Mouse (Mus musculus) adrenal gland, adult 2 months (tissue): Measurements from ENCODE around the gene Nipbl. TPM values are rescaled to one million over a fixed set of nuclear protein-coding genes. Genes with fewer than 3 reads are reported as not detected.

Experiments used
- DNase-seq: peaks from one replicate; pipeline ENCODE4 v3.0.0; 2021
- polyA plus RNA-seq: library from polyadenylated mRNA; depleted of rRNA; stranded (reverse); fragments of >200 nt; gene quantifications from 2 replicates; pipeline ENCODE4 v1.2.3, GENCODE M21; 2012
- total RNA-seq, 2 experiments: library from RNA; stranded (reverse); gene quantifications; 2 replicates each; pipeline ENCODE4 v1.2.3; 2021

Gene Nipbl
- total and polyA plus RNA-seq, 3 experiments, result 1.9 to 50.4 (median 35.8) TPM

DNA sequence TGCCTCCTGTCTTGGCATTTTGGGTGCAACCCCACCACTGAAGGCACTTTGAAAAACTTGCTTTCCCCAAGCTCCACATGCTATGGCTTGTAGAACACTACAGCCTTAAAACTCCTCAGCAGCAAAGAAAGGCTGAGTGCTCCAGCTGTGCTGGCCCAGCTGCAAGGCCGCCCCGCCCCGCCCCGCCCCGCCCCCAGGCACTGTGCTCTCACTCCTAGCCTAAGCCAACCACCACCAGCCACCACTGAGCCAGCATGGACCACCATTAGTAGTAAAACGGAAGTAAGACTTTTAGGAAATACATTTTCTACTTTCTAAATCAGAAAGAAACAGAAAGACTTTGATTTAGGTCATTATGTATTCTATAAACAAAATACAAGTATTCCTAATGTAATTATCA is 23.4 kb downstream of the Nipbl start:
- no peak for DNase-seq

DNA sequence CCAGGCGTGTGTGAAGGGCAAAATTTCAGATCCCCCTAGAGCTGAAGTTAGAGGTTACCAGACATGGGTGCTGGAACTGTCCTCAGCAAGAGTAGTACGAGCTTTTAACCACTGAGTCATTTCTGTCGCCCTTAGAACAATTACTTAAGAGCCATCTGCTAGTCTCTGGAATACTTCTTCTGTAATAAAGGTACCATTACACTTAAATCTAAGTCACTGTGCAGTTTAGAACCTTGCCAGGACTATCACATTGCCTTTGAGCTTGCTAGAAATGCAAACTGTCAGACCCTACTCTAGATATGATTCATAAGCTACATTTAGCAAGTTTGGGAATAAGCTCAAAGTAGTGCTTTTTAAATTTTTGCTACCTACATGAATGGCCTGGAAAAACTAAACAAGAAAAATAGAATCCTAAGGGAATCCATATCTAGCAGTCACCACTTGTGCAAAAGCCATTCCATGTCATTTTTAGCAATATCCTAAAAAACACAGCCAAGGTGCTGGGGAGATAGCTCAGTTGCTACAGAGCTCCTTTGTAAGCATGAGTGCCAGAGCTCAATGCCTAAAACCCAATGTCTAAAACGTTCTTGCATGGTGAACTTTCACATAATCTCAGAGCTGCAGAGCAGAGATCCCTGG is 27.6 kb downstream of the Nipbl start:
- no peak for DNase-seq

DNA sequence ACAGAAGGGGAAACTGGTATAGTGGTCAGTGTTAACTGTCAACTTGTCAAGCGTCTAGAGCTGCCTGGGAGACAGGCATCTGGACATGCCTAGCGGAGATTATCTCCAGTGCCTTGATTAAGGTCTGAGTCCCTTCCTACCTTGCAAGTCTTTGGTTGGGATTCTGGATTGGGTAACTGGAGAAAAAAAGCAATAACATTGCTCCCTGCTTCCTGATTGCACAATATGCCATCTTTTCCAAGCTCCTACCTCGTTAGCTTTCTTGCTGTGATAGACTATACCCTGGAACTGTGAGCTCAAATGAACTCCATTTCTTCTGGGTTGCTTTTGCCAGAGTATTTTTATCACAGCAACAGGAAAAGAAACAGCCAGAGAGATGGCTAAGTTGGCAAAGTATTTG is 30.9 kb downstream of the Nipbl start:
- no peak for DNase-seq

DNA sequence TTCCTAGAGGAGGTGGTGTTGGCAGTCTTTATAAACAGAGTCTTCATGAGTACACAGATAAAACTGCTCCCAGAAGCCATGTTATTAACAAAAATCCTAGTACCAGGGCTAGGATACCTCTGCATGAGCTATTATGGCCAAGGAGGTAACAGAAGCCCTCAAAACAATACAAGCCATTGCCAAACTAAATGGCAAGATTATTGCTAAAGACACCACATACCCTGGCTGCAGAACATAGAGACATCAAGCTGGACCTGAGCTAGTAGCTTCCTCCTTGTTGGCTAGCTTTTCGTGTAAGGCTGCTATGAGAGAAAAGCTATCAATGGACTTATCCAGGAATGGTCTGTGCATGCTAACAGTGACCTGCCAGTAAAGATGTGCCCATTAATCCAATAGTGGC is 32.4 kb downstream of the Nipbl start:
- no peak for DNase-seq

DNA sequence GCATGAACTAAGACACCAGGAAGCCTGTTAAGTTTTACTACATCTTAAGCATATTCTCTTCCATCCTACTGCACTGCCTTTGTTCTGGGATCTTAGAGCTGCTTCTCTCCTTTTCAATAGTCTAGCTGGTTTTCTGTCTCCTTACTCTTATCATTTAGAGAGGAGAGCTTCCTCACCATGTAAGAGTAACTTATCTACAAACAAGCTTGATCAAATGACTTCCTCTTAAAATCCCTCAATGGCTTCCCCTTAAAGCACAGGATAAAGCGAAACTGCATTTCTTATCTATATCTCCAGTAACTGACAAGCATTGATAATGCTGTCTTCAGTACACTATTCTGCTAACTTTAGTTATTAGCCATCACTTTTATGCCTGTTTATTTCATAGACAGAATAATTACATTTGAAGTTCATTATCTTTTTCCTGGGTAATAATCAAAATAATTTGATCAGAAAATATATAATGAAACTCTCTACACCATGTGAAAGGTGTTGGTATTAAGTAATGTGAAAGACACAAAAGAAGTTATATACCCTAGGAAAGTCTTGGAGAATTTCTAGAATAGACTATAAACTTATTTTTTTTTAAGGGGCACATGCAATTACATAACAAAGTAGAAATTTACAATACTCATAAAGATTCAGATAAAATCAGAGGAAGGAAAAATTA is 33.0 kb downstream of the Nipbl start:
- no peak for DNase-seq

DNA sequence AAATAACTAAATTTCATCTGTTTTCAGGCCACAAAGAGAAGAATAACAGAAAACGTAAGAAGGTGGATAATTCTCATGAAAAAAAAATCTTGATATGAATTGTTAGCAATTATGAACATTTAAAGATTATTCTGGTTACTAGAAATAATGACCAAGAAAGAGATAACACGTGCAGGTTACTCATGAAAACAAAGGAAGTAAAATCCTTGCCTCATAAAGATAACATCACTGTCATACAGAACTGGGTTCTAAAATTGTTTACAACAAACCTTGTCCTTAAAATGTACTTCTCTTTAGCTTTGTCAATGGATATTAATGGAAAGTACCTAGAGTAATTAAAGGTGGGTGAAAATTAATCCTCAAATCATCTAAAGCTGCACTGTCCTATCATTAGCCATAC is 37.2 kb downstream of the Nipbl start:
- no peak for DNase-seq

DNA sequence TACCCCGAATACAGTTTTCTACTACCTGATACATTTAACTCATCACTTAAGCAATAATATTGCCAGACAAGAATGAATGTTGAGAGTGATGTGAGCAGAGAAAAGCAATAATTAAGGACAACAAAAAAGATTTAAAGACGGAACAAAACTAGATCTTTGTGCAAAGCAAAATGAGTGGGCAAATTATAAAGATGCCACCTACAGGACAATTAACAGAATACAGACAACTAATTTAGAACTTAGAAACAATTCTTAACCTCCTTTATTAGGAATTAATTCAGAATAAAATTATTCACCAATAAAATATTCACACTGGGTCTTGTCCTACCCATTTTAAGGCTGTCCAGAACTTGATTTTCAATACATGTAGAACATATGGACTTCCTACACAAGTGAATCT is 38.0 kb downstream of the Nipbl start:
- no peak for DNase-seq

DNA sequence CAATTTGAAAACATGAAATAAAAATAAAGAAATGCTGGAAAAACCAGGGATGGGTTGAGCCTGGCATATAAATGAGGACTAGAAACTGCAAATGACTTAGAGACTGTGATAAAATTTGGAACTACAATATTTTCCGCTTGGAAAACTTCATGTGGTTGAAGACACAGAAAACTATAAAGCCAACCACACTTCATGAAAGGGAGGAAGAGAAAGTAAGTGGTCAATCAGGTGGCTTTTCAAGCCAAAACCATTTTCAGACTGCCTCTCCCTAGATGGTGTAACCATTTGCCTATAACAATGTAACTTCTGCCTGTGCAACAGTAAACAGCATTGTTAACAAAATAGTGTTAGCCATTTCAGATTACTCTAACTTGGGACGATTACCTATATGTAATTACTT is 41.7 kb downstream of the Nipbl start:
- no peak for DNase-seq

DNA sequence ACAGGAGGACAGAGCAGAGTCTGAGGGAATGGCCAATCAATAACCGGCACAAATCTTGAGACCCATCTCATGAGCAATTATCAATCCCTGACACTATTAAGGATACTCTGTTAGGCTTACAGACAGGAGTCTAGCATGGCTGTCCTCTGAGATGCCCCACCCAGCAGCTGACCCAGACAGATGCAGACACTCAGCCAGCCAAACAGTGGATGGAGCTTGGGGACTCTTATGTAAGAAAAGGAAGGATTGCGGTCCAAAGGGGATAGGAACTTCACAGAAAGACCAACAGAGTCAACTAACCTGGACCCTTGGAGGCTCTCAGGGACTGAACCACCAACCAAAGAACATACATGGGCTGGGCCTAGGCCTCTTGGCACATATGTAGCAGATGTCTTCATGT is 42.7 kb downstream of the Nipbl start:
- no peak for DNase-seq

DNA sequence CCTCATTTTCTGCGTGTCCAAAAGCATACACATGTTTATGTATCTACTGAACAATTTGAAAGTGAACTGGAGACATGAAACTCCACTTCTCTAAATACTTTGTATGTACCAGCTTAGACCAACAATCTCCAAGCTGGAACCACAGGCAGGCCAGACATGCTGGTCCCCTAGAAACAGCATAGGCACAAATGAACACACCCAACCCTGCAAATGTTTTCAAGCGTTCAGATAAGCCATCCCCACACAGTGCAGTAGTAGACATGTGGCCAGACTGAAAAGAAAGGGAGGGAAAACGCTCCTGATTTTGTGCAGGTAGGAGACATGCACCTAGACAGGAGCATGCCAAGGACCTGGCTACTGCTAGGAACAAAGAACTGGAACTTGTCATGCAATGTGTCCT is 52.5 kb downstream of the Nipbl start:
- no peak for DNase-seq

DNA sequence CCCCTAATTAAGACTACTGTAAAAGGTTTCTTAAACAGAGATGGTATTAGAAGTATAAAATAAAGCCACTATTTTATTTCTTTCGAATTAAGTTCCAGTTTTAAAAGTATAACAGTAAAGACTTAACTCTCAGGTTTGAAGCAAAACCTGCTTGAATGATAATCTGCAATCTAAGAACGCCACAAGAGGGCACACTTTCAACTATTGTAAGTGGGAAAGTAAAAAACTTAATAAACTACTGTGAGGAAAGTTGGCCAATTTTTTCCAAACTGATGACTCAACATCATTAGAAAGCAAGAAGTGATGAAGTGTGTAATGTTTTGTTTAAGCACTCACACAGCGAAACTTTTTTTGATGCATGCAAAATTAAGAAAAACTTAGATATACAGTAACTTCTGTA is 62.0 kb downstream of the Nipbl start:
- DNase-seq, result peak; percentile 37

DNA sequence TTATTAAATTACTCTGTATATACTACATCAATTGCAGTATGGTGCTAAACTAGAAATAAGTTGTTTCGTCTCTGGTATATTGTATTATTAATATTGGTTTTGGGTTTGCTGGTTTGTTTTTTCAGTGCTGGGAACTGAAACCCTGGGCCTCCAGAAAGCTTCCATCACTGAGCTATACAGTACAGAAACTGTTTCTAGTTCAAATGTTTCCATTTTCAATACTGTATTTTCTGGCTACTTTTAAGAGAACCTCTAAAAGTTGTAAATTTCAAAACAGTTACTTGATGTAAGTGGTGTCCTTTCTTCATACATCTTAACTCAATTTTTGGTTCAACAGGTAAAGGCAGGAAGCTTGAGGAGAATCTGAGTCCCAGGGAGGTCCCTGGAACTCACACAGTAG is 68.6 kb downstream of the Nipbl start:
- no peak for DNase-seq

DNA sequence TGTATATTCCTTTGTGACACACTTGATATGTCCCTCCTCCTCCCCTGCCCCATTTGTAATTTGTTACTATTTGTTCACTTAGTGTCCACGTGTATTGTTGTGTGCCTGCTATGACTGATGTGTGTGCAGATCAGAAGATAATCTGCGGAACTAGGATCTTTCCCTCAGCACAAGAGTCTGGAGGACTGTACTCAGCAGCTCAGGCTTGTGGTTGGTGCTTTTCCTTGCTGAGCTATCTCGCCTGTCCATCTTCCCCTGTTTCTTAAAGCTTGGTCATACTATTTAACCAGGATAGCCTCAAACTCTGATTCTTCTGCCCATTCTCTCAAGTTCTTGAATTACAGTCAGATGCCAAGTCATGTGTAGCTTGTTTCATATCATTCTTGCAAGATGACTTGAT is 69.5 kb downstream of the Nipbl start:
- DNase-seq, result no peak

DNA sequence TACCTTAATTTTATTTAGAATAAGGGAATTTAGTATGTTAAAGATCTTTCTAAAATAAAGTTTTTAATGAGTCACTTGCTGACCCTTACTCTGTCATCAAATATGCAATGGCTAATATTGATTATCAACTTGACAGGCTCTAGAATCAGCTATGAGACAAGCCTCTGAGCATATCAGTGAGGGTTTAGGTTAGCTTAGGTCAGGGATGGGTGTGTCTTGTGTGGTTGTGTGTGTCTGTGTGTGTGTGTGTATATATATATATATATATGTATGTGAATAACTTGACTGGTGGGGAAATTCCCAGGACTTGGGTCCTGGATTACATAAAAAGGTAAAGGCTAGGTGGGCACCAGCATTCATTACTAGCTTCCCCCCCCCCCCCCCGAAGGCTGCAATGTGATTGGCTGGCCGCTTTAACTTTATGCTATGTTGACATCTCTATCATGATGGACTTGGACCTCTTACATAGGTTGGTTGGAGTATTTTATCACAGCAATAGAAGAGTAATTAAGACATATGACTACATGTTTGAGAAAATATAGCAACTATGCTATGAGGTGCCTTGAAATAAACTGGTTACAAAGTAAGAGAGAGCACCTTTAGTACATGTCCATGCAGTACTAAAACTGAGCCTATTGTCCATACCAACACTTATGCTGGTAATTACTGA is 97.0 kb downstream of the Nipbl start:
- no peak for DNase-seq

DNA sequence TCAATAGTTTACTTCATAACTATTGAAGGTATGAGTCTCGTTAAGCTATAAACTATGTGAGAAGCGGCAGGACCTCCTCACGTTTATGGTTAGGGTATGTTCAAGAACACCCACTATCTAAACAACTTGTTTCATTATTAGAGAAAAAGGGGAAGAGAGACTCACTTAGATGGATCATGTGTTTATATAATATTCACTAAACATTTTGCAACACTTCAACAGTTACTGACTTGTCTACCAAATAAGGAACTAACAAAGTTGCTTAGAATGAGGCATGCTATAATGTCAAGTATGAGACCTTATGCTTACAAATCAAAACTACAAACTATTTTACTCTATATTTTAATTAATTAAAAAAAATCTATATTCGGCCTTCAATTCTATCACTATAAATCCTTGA is 103.7 kb downstream of the Nipbl start:
- no peak for DNase-seq

DNA sequence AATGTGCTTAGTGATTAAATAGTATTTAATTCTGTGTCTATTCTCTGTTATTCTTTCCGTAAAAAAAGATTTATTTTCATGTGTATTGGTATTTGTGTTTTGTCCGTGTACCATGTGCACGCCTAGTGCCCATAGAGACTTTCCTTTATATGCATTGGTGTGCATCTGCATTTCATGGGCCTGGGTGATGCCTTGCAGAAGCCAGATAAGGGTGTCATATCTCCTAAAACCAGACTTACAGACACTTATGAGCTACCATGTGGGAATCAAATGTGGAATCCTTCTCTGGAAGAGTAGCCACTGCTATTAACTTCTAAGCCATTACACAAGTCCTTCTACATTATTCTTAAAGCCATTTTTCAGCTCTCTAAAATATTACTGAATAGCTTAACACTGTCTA is 112.7 kb downstream of the Nipbl start:
- no peak for DNase-seq

DNA sequence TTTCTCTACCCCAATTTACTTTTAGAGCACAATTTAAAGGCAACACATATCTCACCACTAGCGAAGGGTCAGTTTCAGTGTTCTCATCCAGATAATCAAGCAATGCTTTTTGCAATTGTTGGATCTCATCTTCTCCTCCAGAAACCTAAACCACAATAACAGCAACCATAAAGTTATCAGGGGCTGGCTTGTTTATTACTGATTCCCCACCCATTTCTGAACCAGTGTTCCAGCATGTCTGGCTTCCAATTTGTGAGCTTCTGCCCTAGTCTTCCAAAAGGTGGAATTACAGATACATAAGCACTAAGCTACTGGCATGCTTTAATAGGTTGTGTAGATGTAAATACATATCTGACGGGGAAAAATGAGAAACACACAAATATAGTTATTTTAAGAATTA is 118.6 kb downstream of the Nipbl start:
- DNase-seq, result no peak

DNA sequence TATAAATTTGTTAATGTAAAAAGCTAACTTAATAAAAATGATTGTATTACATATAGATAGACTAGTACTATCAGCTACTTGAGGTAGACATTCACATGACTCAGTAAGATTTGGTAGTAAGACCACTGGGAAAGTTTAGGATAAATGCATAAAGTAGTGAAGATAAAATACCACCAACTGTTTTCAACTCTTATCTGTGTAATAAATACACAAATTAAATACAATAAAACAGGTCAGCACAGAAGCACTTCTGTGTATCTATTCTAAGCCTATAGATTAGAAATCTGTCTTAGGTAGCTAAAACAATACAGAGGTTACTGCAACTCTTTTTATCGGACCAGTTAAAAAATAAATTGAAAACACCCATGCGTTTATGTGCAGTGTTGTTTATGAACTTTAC is 119.4 kb downstream of the Nipbl start:
- DNase-seq, result no peak

DNA sequence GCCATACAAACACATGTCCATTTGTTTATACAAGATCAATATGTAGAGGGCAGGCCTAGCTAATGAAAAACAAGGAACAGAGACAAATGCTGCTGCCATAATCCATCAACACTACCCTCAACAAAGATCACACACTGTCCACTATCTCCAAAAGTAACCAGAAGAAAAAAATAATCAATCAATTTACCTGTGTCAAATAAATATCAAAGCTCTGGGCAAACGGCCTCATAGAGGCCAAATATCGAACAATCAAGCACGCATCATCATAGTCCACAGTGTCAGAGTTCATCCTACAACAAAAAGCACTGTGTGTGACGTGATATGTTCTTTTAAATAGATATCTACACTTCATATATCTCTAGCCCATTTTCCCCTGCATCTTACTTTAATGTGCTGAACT is 120.2 kb downstream of the Nipbl start:
- no peak for DNase-seq

DNA sequence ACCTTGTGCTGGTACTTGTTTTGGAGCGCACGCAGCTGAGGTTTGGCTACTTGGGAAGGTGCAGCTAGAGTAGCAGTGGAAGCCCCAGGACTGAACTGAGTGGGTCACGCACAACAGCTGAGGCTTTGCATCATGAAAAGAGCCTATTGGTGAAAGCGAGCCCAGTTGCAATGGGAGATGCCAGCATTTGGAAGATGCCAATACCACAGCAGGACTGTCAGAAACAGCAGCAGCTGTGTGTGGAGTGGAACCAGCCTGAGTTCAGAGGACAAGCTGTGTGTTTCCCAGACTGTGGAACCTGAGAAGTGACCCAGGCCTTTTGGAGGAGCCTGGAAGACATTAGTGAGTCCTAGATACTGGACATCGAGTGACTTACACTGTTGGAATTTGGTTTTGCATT is 122.8 kb downstream of the Nipbl start:
- DNase-seq, result no peak

DNA sequence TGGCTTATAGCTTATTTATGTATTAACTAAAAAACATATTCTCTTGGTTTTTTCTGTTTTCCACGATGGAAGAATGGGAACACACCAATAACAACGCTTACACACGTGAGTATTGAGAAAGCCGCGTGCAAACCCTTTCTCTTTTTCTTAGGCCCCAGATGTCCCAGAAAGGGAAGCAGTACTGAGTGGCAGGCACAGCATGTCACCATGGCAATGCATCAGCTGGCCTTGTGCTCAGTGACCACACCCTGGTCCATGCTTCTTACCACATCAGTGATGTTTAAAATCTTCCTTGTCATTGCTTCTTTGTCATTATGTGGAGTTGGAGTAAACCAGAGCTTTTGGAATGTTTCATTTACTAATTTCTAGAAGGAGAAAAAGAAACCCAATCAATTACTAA is 125.1 kb downstream of the Nipbl start:
- no peak for DNase-seq

DNA sequence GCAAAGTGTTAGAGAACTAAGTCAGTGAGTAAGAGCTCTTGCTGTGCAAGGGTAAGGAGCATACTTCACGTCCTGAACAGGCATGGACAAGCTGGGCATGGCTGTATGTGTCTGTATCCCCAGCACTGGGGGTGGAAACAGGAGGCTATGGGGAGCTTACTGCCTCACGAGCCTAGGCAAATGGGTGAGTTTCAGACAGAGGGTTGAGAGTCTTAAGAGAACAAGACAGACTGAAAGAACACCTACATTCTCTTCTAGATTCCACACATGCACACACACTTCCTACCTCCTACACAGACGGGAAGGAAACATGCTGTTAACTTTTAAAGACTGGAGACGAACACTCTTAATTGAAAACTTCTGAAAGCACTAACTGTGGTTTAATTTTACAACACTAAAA is 126.9 kb downstream of the Nipbl start:
- DNase-seq, result no peak

DNA sequence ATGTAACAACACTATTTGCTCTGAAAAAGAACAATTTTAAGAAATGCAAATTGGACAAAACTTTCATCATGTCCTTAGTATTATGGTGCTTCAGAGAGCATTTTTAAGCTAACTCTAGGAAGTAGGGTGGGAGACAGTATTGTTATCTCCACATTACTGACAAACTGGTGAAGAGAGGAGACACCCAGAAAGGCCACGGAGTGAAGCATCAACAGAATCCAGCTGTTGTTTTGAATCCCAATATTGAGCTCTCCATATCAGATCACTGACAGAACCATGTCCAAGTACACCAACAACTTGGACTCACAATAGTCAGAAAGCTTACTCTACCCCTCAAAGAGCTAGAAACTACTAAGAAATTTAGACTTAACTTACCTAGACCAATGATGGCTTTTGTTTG is 138.8 kb downstream of the Nipbl start:
- DNase-seq, result no peak

DNA sequence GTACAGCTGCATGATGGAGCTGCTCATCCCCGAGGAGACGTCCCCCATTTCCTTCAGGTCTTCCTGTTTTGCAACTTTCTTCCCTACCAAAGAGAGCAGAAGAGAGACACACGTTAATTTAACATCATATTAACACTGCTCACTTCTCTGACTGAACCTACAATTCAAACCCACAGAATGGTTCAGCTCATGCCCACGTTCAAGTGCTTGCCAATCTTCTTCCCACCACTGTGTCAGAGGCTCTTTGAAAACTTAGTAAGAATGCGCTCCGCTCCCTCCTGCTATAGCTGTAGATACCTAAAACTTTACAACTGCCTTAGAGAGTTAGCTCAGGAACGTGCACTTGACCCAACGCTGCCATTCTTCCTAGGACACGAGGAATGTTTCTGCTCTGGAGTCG is 141.3 kb downstream of the Nipbl start:
- DNase-seq, result no peak
